Mouse (Mus musculus) activated CD4-positive, CD25-positive, alpha-beta regulatory T cell (primary cell): ENCODE measurements around the gene Tmem230. TPM values are rescaled to one million over a fixed set of nuclear protein-coding genes. Genes with fewer than 3 reads are reported as not detected.

Experiments
- polyA plus RNA-seq, 2 experiments: library from polyadenylated mRNA; unstranded; fragments of 100-300 nt; shearing (Covaris generic); gene quantifications; one replicate each; pipeline ENCODE4 v1.2.1; 2017

Tmem230 gene
- polyA plus RNA-seq: 10 to 100 TPM; 46.0 to 49.2 TPM

DNA sequence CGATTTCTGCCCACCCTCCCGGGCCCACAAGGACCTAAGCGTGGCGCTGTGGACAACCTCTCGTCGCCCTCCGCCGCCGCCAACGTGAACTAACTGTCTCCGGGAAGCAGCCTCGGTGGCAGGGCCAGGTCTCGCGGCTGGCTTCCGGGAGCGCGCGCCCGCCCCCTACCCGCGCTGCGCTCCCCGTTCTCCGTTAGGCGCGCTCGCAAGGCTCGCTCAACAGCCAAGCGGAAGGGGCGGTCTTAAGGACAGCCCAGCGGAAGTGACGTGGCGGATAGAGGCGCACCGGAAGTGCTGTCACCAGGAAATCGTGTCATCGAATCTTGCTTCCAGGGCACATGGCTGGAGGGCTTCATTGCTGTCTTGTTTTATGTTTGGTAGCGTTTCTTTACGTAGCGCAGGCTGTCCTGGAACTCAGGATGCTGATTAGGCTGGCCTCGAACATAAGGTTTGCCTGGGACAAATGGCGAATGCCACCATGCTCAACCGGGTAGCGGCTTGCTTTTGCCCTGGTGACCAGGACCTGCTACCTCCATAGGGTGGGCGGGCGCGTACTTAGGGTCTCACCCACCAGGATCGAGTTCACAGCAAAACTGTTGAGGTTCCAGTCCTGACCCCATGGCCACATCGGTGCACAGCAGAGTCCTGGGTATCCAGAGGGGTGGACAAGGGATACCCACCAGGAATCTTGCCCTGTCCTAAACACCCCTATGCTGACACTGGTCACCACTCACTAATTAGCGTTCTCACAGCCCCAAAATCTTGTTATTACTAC is at the start of gene Tmem230:
Tmem230 (minus strand) TSS at position 269 of the 775 bp plus-strand sequence.

DNA sequence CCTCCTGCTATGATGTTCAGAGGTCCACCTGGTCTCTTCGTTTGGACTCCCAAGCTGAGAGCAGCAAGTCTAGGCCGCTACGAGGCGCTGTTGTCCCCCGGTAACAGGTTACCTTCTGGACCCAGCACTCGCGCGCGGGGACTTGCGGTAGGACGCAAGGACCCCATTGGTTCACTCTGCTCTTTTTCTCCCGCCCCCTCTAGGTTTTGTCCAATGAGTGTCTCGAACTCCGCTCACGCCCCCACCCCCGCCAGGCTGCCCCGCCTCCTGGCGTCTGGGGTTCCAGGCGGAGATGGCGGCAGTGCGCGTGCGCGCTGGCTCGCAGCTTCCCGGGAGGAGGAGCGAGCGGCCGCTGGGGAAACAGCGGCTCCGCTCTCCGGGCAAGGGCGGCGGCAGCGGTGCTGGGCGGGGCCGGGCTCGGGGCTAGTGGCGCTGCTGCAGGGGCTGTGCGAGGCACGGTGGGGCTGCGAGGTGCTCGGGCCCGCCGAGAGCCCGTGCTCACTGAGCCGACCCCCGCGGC is 15.3 kb upstream of the Tmem230 start, which contains the start of gene Cds2:
Cds2 (plus strand) TSS at position 270 of the 520 bp plus-strand sequence.

DNA sequence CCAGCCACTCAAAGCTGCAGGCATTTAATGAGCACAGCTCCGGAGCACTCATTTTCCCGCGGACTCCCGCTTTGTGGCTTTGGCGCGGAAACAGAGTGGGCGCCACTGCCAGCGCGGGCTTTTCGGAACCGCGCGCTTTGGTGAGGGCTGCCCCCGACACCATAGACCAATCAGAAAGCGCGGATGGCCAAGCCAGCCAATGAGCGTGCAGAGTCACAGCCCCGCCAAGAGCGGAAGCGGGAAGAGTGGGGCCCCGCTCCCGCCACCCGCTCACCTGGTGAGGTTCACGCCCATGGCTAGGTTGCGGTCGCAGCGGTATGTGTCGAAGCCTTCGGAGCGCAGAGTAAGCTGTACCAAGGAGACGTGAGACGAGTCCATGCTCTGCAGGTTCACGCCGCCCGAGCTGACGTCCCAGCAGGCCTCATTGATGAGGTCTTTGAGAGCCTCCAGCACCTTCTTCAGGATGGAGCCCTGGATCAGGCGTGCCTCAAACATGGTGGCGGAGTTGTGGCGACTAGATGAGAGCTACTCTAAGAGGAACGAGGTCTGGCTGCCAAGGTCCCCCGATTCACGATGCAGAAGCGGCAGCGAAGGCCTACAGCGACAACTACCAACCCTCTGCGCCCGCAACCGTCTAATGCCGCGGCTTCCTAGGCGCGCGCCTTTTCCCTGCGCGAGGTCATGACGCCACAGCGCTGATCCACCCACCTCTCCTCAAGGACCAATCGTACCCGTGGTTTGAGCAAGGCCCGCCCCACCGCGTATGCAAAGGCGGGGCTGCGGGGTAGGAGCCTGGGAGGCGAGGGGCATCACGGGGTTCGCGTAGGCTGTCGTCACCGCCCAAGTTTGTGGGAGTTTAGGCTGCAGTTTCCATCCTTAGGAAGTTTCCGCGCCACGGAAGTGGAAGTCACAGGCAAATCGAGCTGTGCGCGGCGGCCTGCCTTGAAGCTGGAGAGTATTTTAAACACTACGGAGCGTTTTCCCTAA is 5.2 kb upstream of the Tmem230 start, which contains the start of gene Pcna:
Pcna (minus strand) TSS at position 773 of the 987 bp plus-strand sequence.

Other genes starting within 250 kb of the Tmem230 start
- 10 to 100 TPM; 61.4 to 77.7 TPM for gene Rassf2, start 217.5 kb downstream of the Tmem230 start, polyA plus RNA-seq
- 10 to 100 TPM; 28.6 to 42.6 TPM for gene Slc23a2, start 102.7 kb downstream of the Tmem230 start, polyA plus RNA-seq
- gene Pcna, start 5.5 kb upstream of the Tmem230 start, polyA plus RNA-seq: 100 to 1,000 TPM; 191 to 210 TPM
- gene Cds2, start 15.3 kb upstream of the Tmem230 start, polyA plus RNA-seq: 10 to 100 TPM; 35.7 to 73.1 TPM
- gene Prokr2, start 137.6 kb upstream of the Tmem230 start, polyA plus RNA-seq: under 1 TPM in 1 of 2 experiments, not detected in 1; 0.49 TPM